Comparison of ENCODE assay signal across 12 mouse cellular contexts in the genomic region with DNA sequence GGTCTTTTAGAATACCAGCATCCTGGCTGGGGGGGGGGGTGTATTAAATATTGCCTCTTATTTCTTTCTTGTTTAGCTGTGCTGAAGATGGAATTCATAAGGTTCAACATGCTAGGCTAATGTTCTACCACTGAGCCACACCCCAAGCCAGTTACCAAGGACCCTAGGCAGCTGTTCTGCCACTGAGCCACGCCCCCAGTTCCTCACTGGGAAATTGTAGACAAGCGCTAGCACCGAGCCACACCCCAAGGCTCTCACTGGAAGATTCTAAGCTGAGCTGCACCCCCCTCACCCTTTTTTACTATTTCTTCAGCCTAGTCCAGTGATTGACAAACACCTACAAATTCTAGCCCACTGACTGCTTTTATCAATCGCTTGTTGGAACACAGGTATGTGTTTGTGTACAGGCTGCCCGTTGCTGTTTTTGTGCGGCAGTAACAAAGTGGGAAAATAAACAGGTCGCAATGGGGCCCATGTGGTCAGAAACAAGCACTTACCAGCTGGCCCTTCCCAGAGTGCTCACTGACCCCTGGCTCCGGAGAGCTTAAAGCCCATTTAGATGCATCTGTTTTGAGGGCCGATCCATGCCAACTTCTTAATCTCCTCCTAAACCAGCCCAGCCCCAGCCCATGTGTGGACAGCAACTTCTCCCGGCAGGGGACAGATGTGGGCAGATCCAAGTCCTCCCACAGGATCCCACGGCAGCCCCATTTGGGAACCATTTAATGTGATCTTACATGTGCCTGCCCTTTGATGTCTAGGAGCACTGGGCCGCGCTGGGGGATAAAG. TPM values are rescaled to one million over a fixed set of nuclear protein-coding genes. Genes with fewer than 3 reads are reported as not detected.
DNase-seq lines count a peak whose midpoint lies in the region; ATAC-seq and TF ChIP-seq lines count a peak whose summit lies in the region.
"Had no signal": no experiment of that assay in that cellular context is flagged by ENCODE, and none has a peak within 500 bp of the region (broad histone marks: within the 10 kb centered on the region; RNA-seq: fewer than 3 reads in every experiment).

No protein-coding gene starts in this region.

- WGBS in heart, embryonic 15.5 days = 58% methylated on average over 13 of the region's 13 CpGs
- 57% methylated on average over 13 of the region's 13 CpGs for WGBS in heart, embryonic 11.5 days (ENCODE audit: insufficient replicate concordance)

- H3K27me3 ChIP-seq in heart, embryonic 15.5 days = no peaks in the 10 kb centered on the region
- H3K27me3 ChIP-seq in heart, embryonic 11.5 days (ENCODE audit: control insufficient read depth, insufficient read depth, low read length) = peaks cover 4% of the 10 kb centered on the region; the same call in 1 of the 2 replicates
- H3K27me3 ChIP-seq: neural tube, embryonic 13.5 days had no signal

- no peak overlapping the region for H3K4me3 ChIP-seq in heart, embryonic 15.5 days
- H3K4me3 ChIP-seq in heart, embryonic 11.5 days (ENCODE audit: low read depth, low read length) = no peak overlapping the region
- H3K4me3 ChIP-seq in left cerebral cortex, adult 2 months = no peak overlapping the region
- H3K4me3 ChIP-seq: neural tube, embryonic 13.5 days had no signal

- H3K4me1 ChIP-seq in heart, embryonic 15.5 days (replicated peaks) = peaks cover 63% of the 10 kb centered on the region
- H3K4me1 ChIP-seq in heart, embryonic 11.5 days (ENCODE audit: control insufficient read depth, insufficient read depth, low read length) = peaks cover 16% of the 10 kb centered on the region

- H3K36me3 ChIP-seq in heart, embryonic 15.5 days = no peaks in the 10 kb centered on the region
- H3K36me3 ChIP-seq in heart, embryonic 11.5 days (ENCODE audit: control insufficient read depth, insufficient read depth, low read length) = no peaks in the 10 kb centered on the region
- H3K36me3 ChIP-seq: neural tube, embryonic 13.5 days had no signal

- H3K9ac ChIP-seq in heart, embryonic 15.5 days = no peak overlapping the region
- H3K9ac ChIP-seq in heart, embryonic 11.5 days (ENCODE audit: low read depth, low read length) = no peak overlapping the region
- H3K9ac ChIP-seq: neural tube, embryonic 13.5 days had no signal

- no peaks in the 10 kb centered on the region for H3K9me3 ChIP-seq in heart, embryonic 15.5 days (replicated peaks)
- H3K9me3 ChIP-seq in heart, embryonic 11.5 days (replicated peaks; ENCODE audit: control insufficient read depth, low read length) = no peaks in the 10 kb centered on the region
- H3K9me3 ChIP-seq: neural tube, embryonic 13.5 days had no signal

- ATAC-seq in heart, embryonic 15.5 days (replicated peaks; ENCODE audit: insufficient number of reproducible peaks, insufficient read depth, low FRiP score, low read depth) = no peak
- ATAC-seq in heart, embryonic 11.5 days (replicated peaks; ENCODE audit: insufficient number of reproducible peaks, low FRiP score, low TSS enrichment) = no peak
- peak; percentile 50 for ATAC-seq in common myeloid progenitor, adult 5-6 weeks (replicated peaks; ENCODE audit: low read depth, poor library complexity, severe bottlenecking)
- ATAC-seq in megakaryocyte-erythroid progenitor cell, adult 5-6 weeks (replicated peaks; ENCODE audit: low FRiP score, low TSS enrichment, poor library complexity, severe bottlenecking) = 0 out of 2 replicates have a peak, but pooled peaks have one; percentile 18
- ATAC-seq: hindbrain, embryonic 16.5 days had no signal

- intact Hi-C loops in left cerebral cortex, adult 2 months (cut with DNase I) = no loop called here

- peak overlapping the region; percentile 54; the same call in 1 of the 2 replicates for H3K27ac ChIP-seq in heart, embryonic 15.5 days
- no peak overlapping the region for H3K27ac ChIP-seq in heart, embryonic 11.5 days (ENCODE audit: low read depth, low read length)
- H3K27ac ChIP-seq in left cerebral cortex, adult 2 months = no peak overlapping the region
- H3K27ac ChIP-seq: neural tube, embryonic 13.5 days had no signal

- H3K4me2 ChIP-seq in heart, embryonic 15.5 days = no peak overlapping the region
- no peak overlapping the region for H3K4me2 ChIP-seq in heart, embryonic 11.5 days
- H3K4me2 ChIP-seq: liver, embryonic 11.5 days; neural tube, embryonic 13.5 days had no signal

- TF ChIP-seq CTCF in left cerebral cortex, adult 2 months (IDR thresholded peaks at IDR 0.05) = no peak

- peak; percentile 28 for DNase-seq in lung, postnatal 10 days
- DNase-seq in lung, postnatal 25 days (ENCODE audit: low spot score) = no peak
- DNase-seq in layer of hippocampus, postnatal 10 days (ENCODE audit: low spot score in 2 of 2) = no peak
- no peak for DNase-seq in left cerebral cortex, adult 2 months (ENCODE audit: extremely low spot score in 1 of 2, low spot score in 2 of 2)
- DNase-seq: adrenal gland, postnatal 14 days had no signal

RNA-seq across cellular contexts. Expression of a gene that starts 11.8 kb away (rescaled TPM):
- polyA plus RNA-seq in heart, embryonic 15.5 days (2015; fragmentation: Nextera tagmentation; extraction: Ambion mirVana) = 9.7 and 10.5 TPM in 2 replicates
- 4.2 and 4.6 TPM in 2 replicates for polyA plus RNA-seq in heart, embryonic 11.5 days (2014; fragmentation: Nextera tagmentation; extraction: Ambion mirVana)
- total RNA-seq in common myeloid progenitor, adult 5-6 weeks (2017) = 1.3 TPM in 2 replicates
- 0.44 and 0.69 TPM in 2 replicates for total RNA-seq in megakaryocyte-erythroid progenitor cell, adult 5-6 weeks (2014; fragmentation: Nextera tagmentation)
- 0.33 and 0.46 TPM in 2 replicates for total RNA-seq in megakaryocyte-erythroid progenitor cell, adult 5-6 weeks (2017)
- 10 to 100 TPM; 18.6 to 20.5 TPM for total RNA-seq in layer of hippocampus, postnatal 10 days (2021)
- total RNA-seq in left cerebral cortex, adult 2 months (2021) = 10 to 100 TPM; 11.2 to 12.1 TPM

Comparison
In these comparisons a context has a peak if more than half of its experiments do, and no peak if none do; other contexts are left out.
1. ATAC-seq: peak in common myeloid progenitor, adult 5-6 weeks (single experiment) and megakaryocyte-erythroid progenitor cell, adult 5-6 weeks (single experiment); none in heart, embryonic 15.5 days (single experiment) and heart, embryonic 11.5 days (single experiment).